Mouse (Mus musculus) cortical plate, adult 2 months (tissue): ENCODE data around the gene Sema6d.

Source experiments
- CTCF ChIP-seq: fragments of 200-500 bp; IDR thresholded peaks from 2 replicates; pipeline ENCODE4 v1.5.1; 2011; ENCODE audit warnings: mild to moderate bottlenecking, control low read depth, low read length; ENCODE audit not compliant: insufficient read depth; ENCODE audit errors: extremely low read depth
- POLR2A ChIP-seq: fragments of 200-500 bp; IDR thresholded peaks from 2 replicates; pipeline ENCODE4 v1.6.1; 2011; ENCODE audit warnings: mild to moderate bottlenecking, low read length, control low read depth; ENCODE audit not compliant: insufficient read depth; ENCODE audit errors: extremely low read depth

GRCm38 (mm10) chr2:124369291-124369690 is 279.5 kb downstream of the Sema6d start:
- TF ChIP-seq CTCF (no peak), POLR2A (no peak)
